Mouse (Mus musculus) embryonic facial prominence, embryonic 14.5 days (tissue): ENCODE data around the gene Hcrtr2. TPM values are rescaled to one million over a fixed set of nuclear protein-coding genes. Genes with fewer than 3 reads are reported as not detected.

Experiments used
- ATAC-seq: fragments of 200-750 bp; cut with Nextera tagmentation; 2 replicates; pipeline ENCODE4 v1.8.0; 2017; ENCODE audit warnings: low read depth, moderate number of reproducible peaks, moderate TSS enrichment
- DNase-seq: peaks from one replicate; pipeline ENCODE4 v3.0.0-alpha.2; 2015; ENCODE audit warnings: low spot score
- H3K27ac ChIP-seq: fragments of 300-500 bp; sonication (generic); replicated peaks from 2 replicates; pipeline ENCODE4 v1.5.1; 2014; ENCODE audit warnings: low read depth, mild to moderate bottlenecking, low read length, moderate library complexity
- H3K27me3 ChIP-seq: fragments of 300-500 bp; sonication (generic); replicated peaks from 2 replicates; pipeline ENCODE4 v1.6.1; 2014; ENCODE audit warnings: low read length; ENCODE audit not compliant: control insufficient read depth, insufficient read depth
- H3K36me3 ChIP-seq: fragments of 300-500 bp; sonication (generic); 2 replicates; pipeline ENCODE4 v1.6.1; 2014; ENCODE audit warnings: low read length, mixed read lengths; ENCODE audit not compliant: control insufficient read depth, insufficient read depth
- H3K4me1 ChIP-seq: fragments of 300-500 bp; sonication (generic); 2 replicates; pipeline ENCODE4 v1.6.1; 2014; ENCODE audit warnings: antibody characterized with exemption, low read length; ENCODE audit not compliant: control insufficient read depth, insufficient read depth
- H3K4me2 ChIP-seq: fragments of 300-500 bp; sonication (generic); 2 replicates; pipeline ENCODE4 v1.6.1; 2014; ENCODE audit warnings: low read depth, mild to moderate bottlenecking, low read length, moderate library complexity, mixed read lengths
- H3K4me3 ChIP-seq: fragments of 300-500 bp; sonication (generic); 2 replicates; pipeline ENCODE4 v1.5.1; 2014; ENCODE audit warnings: low read depth, mild to moderate bottlenecking, low read length
- H3K9ac ChIP-seq: fragments of 300-500 bp; sonication (generic); 2 replicates; pipeline ENCODE4 v1.6.1; 2014; ENCODE audit warnings: low read depth, mild to moderate bottlenecking, low read length, moderate library complexity, mixed read lengths
- H3K9me3 ChIP-seq: fragments of 300-500 bp; sonication (generic); 2 replicates; pipeline ENCODE4 v1.6.1; 2016; ENCODE audit warnings: low read length; ENCODE audit not compliant: control insufficient read depth
- WGBS: fragments of 180-500 bp; shearing (Covaris S2); extraction: QIAGEN DNeasy Blood & Tissue Kit; methylation state at CpG from one replicate; pipeline ENCODE4 v1.1.7; 2014; 5-methylcytosine and 5-hydroxymethylcytosine counted together
- polyA plus RNA-seq: library from polyadenylated mRNA; unstranded; fragments of >200 nt; fragmentation: Nextera tagmentation; extraction: Ambion mirVana; gene quantifications from 2 replicates; pipeline ENCODE4 v1.2.1, GENCODE M21; 2014

The Hcrtr2 gene
- polyA plus RNA-seq, result 0.52 and 0.54 TPM in 2 replicates

DNA sequence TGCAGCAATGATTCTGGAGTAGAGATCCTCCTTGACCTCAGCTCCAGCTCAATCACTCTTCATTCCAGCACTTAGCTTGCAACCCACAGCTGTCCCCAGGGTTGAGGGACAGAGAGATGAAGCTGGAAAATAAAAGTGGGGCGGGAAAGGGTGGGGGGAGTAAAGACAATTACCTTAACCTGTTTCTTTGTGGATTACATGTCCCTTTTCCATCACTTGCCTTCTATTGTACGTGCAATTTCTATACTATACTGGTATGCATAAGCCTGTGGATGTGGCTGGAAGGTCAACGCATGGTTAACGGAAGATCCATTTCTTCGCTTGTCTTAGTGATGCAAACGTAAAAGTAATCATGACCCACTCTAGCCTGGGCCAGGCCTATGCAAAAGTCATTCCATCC lies at the start of gene Hcrtr2:
Gene Hcrtr2 (minus strand): TSS at position 101 of the 400 bp plus-strand sequence.
- Histone ChIP-seq H3K27me3 (peaks cover 37% of the 10 kb centered on the region), H3K4me2 (peak within 1 kb of the TSS; percentile 90), H3K27ac (no peak within 1 kb of the TSS), H3K36me3 (no peaks in the 10 kb centered on the region), H3K4me3 (peak within 1 kb of the TSS; percentile 50), H3K9me3 (no peaks in the 10 kb centered on the region), H3K9ac (peak within 1 kb of the TSS; percentile 54), H3K4me1 (0 out of 2 replicates have a peak, but pooled peaks cover 3% of the 10 kb centered on the region)
- ATAC-seq, result no peak
- DNase-seq, result no peak
- 74% methylated on average over 6 of the region's 6 CpGs for WGBS

DNA sequence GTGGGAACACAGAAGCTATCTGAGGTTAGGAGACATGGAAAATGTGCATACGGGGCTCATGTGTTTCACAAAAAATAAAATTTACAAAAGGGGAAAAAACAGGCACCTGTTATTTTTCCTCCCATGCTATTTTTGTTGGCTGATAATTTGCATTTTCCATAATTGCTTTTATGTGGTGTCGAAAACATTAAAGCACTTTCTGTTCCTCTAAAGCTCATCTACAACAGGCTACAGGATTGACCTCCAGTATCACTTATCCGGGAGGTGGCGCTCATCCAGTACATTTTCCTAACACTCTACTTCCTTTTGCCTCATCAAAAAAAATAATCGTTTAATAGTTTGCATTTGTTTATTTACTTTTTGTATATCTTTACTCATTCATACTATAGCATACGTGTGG lies 41.2 kb upstream of the Hcrtr2 start:
- Histone ChIP-seq H3K9ac (no peak overlapping the region), H3K27ac (no peak overlapping the region), H3K9me3 (no peaks in the 10 kb centered on the region), H3K4me2 (no peak overlapping the region), H3K36me3 (no peaks in the 10 kb centered on the region), H3K4me1 (no peaks in the 10 kb centered on the region), H3K27me3 (no peaks in the 10 kb centered on the region), H3K4me3 (no peak overlapping the region)
- DNase-seq, result no peak
- 83% methylated on average over 6 of the region's 6 CpGs for WGBS
- no peak for ATAC-seq

DNA sequence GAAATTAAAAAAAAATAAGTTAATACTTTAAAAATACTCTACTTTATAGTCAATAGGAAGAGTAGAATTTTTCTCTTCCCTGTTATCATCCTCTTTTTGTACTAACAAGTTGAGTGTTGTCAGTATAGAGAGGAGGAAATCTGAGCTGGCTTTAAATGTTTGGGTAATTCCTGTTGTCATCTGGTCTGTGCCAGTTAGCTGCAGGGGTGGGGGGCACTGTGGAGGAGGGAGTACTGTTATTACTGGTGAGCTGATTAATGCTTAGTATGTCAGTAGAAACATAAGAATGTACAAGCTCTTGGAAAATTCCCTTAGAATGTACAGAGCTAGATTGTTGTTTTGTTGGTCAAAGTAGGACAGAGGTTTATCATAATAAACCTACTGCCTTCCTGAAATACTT lies 36.7 kb upstream of the Hcrtr2 start:
- Histone ChIP-seq H3K9ac (no peak overlapping the region), H3K27ac (no peak overlapping the region), H3K9me3 (no peaks in the 10 kb centered on the region), H3K4me1 (no peaks in the 10 kb centered on the region), H3K4me2 (no peak overlapping the region), H3K4me3 (no peak overlapping the region), H3K27me3 (no peaks in the 10 kb centered on the region), H3K36me3 (no peaks in the 10 kb centered on the region)
- DNase-seq (no peak), ATAC-seq (no peak)

DNA sequence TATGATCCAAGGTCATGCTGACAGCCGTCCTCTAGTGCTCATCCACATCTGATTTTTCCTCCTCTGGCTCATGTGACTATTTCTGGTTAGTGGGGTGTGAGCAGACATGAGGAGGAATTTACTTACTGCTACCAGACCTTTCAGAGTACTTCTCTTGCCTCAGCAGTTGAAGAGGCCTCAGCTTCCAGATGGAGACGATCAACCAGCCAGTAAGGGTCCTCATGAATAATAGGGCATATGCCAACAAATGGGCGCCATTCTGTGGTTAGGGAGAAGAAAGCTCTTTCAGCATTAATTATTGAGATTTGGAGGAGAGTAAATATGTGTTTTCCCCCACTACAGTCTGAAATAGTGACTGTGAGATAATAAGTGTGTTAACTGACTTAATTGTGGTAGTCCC lies 28.7 kb upstream of the Hcrtr2 start:
- DNase-seq, result no peak
- Histone ChIP-seq H3K9me3 (no peaks in the 10 kb centered on the region), H3K4me3 (no peak overlapping the region), H3K4me2 (no peak overlapping the region), H3K27ac (no peak overlapping the region), H3K9ac (no peak overlapping the region), H3K36me3 (no peaks in the 10 kb centered on the region), H3K27me3 (no peaks in the 10 kb centered on the region), H3K4me1 (no peaks in the 10 kb centered on the region)
- 66% methylated on average over 3 of the region's 3 CpGs for WGBS
- no peak for ATAC-seq

DNA sequence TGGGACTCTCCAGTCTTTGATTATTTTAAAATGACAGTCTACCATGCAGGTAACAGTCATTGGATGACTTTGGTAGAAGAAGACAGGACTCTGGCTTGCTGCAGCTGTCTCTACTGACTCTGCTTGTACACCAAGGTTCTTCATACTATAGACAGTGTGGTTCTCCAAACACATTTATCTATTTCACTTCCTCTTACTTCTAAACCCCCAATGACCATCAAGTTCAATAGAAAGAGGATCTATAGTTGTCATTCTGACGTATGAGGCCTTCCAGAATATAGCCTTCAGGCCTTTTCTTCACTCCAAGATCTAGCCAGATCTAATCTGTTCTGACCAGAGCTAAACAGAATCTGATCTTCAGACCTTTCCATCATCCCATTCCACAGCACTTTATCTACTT lies 23.6 kb upstream of the Hcrtr2 start:
- ATAC-seq (no peak), DNase-seq (no peak)
- H3K4me2 ChIP-seq, result no peak overlapping the region
- no peak overlapping the region for H3K9ac ChIP-seq
- H3K27me3 ChIP-seq, result no peaks in the 10 kb centered on the region
- H3K4me1 ChIP-seq, result no peaks in the 10 kb centered on the region
- H3K36me3 ChIP-seq, result no peaks in the 10 kb centered on the region
- no peaks in the 10 kb centered on the region for H3K9me3 ChIP-seq
- no peak overlapping the region for H3K4me3 ChIP-seq
- WGBS, result 83% methylated on average over 1 of the region's 1 CpGs
- H3K27ac ChIP-seq, result no peak overlapping the region

DNA sequence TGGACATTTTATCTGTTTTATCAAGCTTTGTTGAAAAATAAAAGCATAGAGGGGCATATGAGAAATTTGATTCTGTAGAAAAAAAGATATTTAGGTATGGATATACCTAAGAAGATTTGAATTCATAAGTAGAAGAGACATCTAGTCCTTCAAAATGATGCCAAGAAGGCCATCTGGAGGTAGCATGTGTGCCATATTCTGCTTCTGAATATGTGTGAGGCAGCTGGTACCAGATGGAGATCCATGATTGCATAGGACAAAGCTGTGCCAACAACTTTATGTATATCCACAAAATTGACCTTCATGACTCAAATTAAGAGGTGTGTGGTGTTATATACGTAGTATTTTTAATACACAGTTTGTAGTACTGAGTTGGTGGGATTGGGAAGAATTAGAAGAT lies 7.4 kb upstream of the Hcrtr2 start:
- H3K9ac ChIP-seq, result no peak overlapping the region
- 80% methylated on average over 1 of the region's 1 CpGs for WGBS
- ATAC-seq, result no peak
- H3K9me3 ChIP-seq, result no peaks in the 10 kb centered on the region
- no peaks in the 10 kb centered on the region for H3K4me1 ChIP-seq
- DNase-seq, result no peak
- H3K27ac ChIP-seq, result no peak overlapping the region
- H3K36me3 ChIP-seq, result no peaks in the 10 kb centered on the region
- H3K4me2 ChIP-seq, result no peak overlapping the region
- no peaks in the 10 kb centered on the region for H3K27me3 ChIP-seq
- no peak overlapping the region for H3K4me3 ChIP-seq

DNA sequence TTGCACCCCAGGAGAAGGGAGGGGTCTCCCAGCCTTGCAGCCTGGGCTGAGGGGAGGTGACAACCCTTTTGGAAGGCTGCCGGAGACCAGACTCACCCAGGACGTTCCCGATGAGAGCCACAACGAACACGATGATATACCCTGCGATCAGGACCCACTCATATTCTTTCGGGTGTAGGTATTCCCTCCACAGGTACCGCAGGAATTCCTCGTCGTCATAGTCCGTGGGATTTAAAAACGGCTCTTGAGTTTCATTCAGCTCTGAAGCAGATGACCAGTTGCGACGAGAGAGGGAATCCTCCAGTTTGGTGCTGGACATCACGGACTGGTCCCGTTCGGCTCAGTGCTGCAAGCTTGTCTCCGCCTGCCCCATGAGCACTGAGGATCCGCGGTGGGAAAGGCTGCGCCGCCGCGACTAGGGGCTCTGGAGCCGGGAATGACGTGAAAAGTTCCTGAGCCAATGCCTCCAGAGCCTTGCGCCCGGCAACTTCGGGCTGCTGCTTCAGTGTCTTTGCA lies 412 bp downstream of the Hcrtr2 start:
- peak; percentile 68 for DNase-seq
- no peak overlapping the region for H3K27ac ChIP-seq
- WGBS, result 1% methylated on average over 26 of the region's 29 CpGs
- H3K4me1 ChIP-seq, result 0 out of 2 replicates have a peak, but pooled peaks cover 3% of the 10 kb centered on the region
- H3K36me3 ChIP-seq, result no peaks in the 10 kb centered on the region
- peak overlapping the region; percentile 50 for H3K4me3 ChIP-seq
- ATAC-seq, result peak; percentile 63; the same call in 1 of the 2 replicates
- peak overlapping the region; percentile 90 for H3K4me2 ChIP-seq
- H3K9ac ChIP-seq, result peak overlapping the region; percentile 54
- no peaks in the 10 kb centered on the region for H3K9me3 ChIP-seq
- peaks cover 37% of the 10 kb centered on the region for H3K27me3 ChIP-seq

DNA sequence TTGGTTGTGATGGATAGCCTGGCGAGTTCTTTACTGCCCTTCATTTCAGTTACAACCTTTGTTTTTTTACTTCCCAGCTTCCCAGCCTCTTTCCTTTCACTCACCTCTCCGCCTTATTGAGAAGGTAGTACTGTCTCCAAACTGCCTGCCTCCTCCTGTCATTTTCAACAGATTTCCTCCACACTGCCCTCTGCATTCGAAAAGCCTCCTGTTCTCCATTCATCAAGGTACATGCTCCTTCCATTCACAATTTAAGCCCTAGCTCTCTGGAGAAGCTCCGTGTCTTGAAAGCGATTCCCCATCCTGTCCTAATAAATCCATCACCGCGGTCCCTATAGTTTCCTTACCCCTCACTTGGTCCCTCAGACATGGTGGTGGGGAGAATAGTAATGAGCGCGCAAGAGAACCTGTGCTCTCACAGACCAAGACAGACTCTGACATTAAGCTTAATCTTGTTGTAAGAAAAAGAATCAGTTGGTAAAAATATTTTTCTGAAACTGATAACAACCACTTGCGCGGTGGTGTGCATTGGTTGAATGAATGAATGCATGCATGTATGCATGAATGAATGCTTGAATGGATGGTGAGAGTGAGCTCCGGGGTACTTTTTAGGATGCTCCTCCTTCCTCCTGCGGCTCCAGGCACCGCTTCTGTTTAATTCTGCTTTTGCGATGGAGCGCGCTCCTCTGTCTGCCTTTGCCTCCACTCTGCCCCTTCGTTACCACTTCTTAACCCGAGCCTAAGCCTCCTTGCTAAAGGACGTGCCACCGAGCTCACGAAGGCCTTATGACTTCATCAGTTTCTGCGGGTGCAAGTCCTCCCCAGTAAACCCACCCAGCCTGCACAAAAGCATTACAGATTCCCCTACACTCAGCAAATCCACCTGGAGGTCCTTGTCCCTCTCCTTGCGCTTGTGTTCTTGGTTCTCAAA lies 1.3 kb downstream of the Hcrtr2 start:
- Histone ChIP-seq H3K9ac (peak overlapping the region; percentile 54), H3K4me2 (peak overlapping the region; percentile 90), H3K9me3 (no peaks in the 10 kb centered on the region), H3K27ac (no peak overlapping the region), H3K27me3 (peaks cover 37% of the 10 kb centered on the region), H3K4me3 (peak overlapping the region; percentile 50), H3K36me3 (no peaks in the 10 kb centered on the region), H3K4me1 (0 out of 2 replicates have a peak, but pooled peaks cover 3% of the 10 kb centered on the region)
- 7% methylated on average over 24 of the region's 24 CpGs for WGBS
- no peak for ATAC-seq
- peak; percentile 9 for DNase-seq
